Mouse (Mus musculus) layer of hippocampus, adult 9-11 months (tissue): ENCODE measurements around the gene F10.
"Not testable (repeated sequence)": the region's sequence is repeated elsewhere in the genome, so short reads cannot be mapped to it uniquely, and the experiment has no call there.

Experiments
- DNase-seq: peaks from one replicate; pipeline ENCODE4 v3.0.0; 2022

The F10 gene

GRCm38 (mm10) chr8:13063112-13063511, 26.0 kb downstream of the F10 start:
- no peak for DNase-seq

GRCm38 (mm10) chr8:13073255-13073654, 36.1 kb downstream of the F10 start:
- DNase-seq = no peak

- DNase-seq = no peak
Measured at GRCm38 (mm10) chr8:13075044-13075443, 37.9 kb downstream of the F10 start.

- not testable (repeated sequence) for DNase-seq
Measured at GRCm38 (mm10) chr8:13075579-13075978, 38.5 kb downstream of the F10 start.

- DNase-seq = no peak
Measured at GRCm38 (mm10) chr8:13077542-13077941, 40.4 kb downstream of the F10 start.

GRCm38 (mm10) chr8:13104691-13105086, 67.6 kb downstream of the F10 start:
- peak; percentile 87 for DNase-seq

GRCm38 (mm10) chr8:13105087-13105881, 68.2 kb downstream of the F10 start, which contains the start of the genes Pcid2 and Cul4a:
Gene Pcid2, minus strand, starts transcription at chr8:13105459.
Gene Cul4a, plus strand, starts transcription at chr8:13105621.
- peak; percentile 97 for DNase-seq

GRCm38 (mm10) chr8:13105908-13106551, 68.9 kb downstream of the F10 start:
- DNase-seq = peak; percentile 51
